Mouse (Mus musculus) E14TG2a.4 (cell line): ENCODE measurements around the gene 5430427O19Rik.

Source experiments
- CTCF ChIP-seq: conservative IDR thresholded peaks from 2 replicates; pipeline ENCODE4 v1.5.1; 2014; ENCODE audit warnings: low read length
- NANOG ChIP-seq: IDR thresholded peaks from 2 replicates; pipeline ENCODE4 v1.6.1; 2014; ENCODE audit warnings: borderline replicate concordance, low read length, mixed read lengths
- POU5F1 ChIP-seq: IDR thresholded peaks from 2 replicates; pipeline ENCODE4 v1.6.1; 2014; ENCODE audit warnings: low read length, borderline replicate concordance

- TF ChIP-seq CTCF = no peak
- TF ChIP-seq NANOG = no peak
- no peak for TF ChIP-seq POU5F1
Measured at GRCm38 (mm10) chrX:85868079-85868478, 2.1 kb upstream of the 5430427O19Rik start.
